Mouse (Mus musculus): ENCODE data around the gene Ntrk3. TPM values are rescaled to one million over a fixed set of nuclear protein-coding genes. Genes with fewer than 3 reads are reported as not detected.

The Ntrk3 gene
- total RNA-seq, 2 experiments from 2014 or later, result 226 to 238 TPM

DNA sequence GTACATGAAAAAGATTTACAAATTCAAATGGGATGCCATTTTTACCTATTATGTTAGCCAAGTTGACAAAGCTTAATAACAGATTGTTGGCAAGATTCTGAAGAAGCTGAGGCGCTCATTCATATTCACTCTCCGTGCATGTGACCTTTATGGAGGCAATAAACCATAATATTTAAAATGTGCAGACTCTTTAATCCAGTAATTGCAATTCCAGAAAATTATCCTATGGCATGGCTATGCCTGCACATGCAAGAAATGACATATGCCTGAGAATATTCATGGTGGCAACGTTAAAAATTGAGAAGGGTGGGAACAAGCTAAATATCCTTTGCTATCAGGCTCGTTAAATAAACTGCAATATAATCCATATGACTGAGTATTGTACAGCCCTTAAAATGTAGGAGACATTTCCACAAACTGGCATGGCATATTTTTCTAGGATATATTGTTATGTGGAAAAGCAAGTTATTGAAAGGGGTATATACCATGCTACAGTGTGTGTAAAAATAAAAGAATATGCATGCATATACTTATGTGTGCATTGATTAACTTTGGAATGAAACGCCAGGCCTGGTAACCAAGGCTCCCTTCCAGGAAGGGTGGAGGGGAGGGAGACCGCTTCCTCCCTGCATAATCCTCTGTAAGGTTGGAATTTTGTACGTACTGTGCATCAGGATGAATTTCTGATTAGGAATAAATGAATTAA, 16.1 kb upstream of the Ntrk3 start:
- no peak for TF ChIP-seq CTCF (conservative IDR thresholded peaks at IDR 0.05)
- Histone ChIP-seq H3K4me3 (no peak overlapping the region), H3K27ac (peak overlapping the region; percentile 49; the same call in 1 of the 2 replicates)
- no peak for DNase-seq (ENCODE audit: low spot score in 2 of 2)

DNA sequence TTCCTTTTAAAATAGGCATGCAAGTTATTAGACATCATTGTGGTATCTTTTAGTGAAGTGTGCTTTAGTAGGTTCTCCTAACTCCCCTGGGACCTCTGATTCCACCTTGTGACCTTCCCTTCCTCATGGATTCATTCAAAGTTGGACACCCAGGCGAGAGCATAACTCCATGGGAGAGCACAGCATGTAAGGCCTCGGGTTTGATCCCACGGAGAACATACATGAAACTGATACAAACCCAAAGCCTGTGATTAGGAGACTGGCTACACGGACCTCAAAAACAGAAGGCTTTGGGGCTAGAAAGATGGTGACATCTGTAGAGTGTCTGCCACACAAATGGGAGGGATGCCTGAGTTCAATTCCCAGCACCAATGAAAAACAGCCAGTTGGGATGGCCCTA, 15.1 kb upstream of the Ntrk3 start:
- no peak for TF ChIP-seq CTCF (conservative IDR thresholded peaks at IDR 0.05)
- no peak overlapping the region for H3K4me3 ChIP-seq
- H3K27ac ChIP-seq, result no peak overlapping the region
- DNase-seq (ENCODE audit: low spot score in 2 of 2), result no peak

DNA sequence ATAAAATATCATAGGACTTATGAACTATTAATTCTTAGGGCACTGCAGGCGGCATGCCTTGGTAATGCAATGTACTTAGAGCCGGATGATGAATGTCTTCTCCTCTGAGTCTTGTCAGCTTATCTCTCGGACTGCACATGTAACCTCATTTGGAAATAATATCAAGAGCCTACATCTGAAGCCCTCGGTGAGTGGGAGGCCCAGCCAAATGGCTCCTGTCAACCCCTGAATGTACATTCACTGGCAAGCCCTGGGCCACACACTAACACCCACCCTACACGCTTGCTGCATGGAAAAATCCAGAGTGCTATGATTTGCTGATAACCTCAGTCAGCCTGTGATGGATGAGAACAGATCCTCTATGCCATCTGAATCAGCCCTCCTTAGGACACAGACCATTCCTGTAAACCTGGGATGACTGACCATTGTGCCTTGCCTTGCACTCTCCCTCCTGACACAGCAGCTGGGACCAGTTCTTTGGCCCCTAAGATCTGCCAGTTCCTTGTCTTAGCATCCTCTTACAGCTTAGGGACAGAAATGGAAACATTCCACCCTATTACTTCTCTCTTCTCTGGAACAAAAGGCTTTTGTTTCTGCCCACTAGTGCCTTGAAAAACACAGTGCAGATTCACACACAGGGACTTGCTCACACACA, 6.0 kb upstream of the Ntrk3 start:
- no peak for DNase-seq (ENCODE audit: low spot score in 2 of 2)
- TF ChIP-seq CTCF (conservative IDR thresholded peaks at IDR 0.05), result no peak
- Histone ChIP-seq H3K4me3 (no peak overlapping the region), H3K27ac (no peak overlapping the region)

DNA sequence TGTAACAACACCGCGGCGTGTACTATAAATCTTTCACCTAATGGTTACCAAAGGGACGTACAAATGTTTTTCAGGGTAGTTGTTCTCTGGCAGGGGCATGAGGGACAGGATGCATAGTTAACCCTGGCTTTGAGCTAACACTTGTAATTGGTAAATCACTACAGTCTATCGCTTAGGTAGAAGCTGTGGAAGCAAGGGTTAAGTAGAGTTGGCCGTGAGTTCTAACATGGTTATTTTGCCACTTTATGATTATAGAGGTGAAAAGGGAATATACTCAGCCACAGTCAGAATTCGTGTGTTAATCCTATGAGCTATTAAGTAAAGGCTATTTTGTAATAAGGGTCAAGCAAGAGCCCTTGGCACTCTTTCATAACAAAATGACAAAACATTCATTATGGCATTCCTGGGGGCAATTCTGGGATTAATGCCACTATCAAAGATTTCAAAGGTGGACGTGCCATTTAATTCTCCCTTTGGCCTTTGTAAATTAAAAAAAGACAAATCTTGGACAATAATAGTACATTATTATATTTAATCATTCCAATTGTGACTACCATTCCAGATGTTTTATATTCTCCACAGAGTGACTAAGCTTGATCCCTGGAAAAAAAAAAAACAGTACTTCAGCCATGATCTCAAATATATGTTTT, 1.7 kb upstream of the Ntrk3 start:
- no peak overlapping the region for H3K27ac ChIP-seq
- H3K4me3 ChIP-seq, result no peak overlapping the region
- DNase-seq (ENCODE audit: low spot score in 2 of 2), result no peak
- no peak for TF ChIP-seq CTCF (conservative IDR thresholded peaks at IDR 0.05)

- no peak for TF ChIP-seq CTCF (conservative IDR thresholded peaks at IDR 0.05)
- no peak overlapping the region for H3K27ac ChIP-seq
- H3K4me3 ChIP-seq, result no peak overlapping the region
- DNase-seq (ENCODE audit: low spot score in 2 of 2), result no peak
Measured at GRCm38 (mm10) chr7:78737196-78737595, 616 bp downstream of the Ntrk3 start.

DNA sequence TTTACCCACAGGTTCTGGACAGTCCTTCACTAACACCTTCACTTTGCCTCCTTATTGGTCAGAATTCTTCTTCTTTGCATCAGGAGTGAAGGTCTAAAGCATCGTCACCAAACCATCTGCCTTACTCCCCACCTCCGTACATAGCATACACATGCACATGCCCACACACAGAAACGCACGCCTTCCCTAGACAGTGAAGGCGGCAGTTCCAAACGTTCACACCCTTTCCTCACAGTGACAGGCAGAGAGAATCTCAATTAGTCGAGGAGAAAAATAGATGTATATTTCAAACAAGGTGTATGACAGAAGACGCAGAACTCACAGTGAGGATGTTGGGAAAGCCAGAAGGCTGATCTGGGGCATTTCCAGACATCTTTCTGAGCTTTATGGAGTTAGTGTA, 6.4 kb downstream of the Ntrk3 start:
- DNase-seq (ENCODE audit: low spot score in 2 of 2), result peak in 1 of 2 experiments; percentile 41
- TF ChIP-seq CTCF (conservative IDR thresholded peaks at IDR 0.05), result no peak
- Histone ChIP-seq H3K27ac (no peak overlapping the region), H3K4me3 (no peak overlapping the region)

DNA sequence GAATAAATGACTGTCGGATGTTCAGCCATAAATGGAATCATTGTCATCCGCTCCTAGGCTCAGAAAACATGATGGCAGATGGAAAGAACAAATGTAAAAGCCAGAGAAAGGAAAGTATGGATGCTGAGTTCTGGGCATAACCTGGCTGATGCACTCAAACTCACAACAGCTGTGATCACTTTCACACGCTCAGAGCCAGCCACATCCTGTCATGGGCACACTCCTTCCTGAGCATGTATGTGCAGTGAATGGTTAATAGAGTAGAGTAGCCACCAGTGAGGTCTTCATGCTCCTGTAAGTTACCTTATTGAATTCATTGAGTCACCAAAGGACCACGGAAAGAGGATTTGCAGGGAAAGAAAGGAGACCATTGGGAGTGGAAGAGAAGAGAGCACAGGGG, 13.2 kb downstream of the Ntrk3 start:
- no peak overlapping the region for H3K4me3 ChIP-seq
- H3K27ac ChIP-seq, result no peak overlapping the region
- DNase-seq (ENCODE audit: low spot score in 2 of 2), result no peak
- TF ChIP-seq CTCF (conservative IDR thresholded peaks at IDR 0.05), result no peak

GRCm38 (mm10) chr7:78722051-78722450, 15.8 kb downstream of the Ntrk3 start:
- Histone ChIP-seq H3K4me3 (no peak overlapping the region), H3K27ac (no peak overlapping the region)
- no peak for TF ChIP-seq CTCF (conservative IDR thresholded peaks at IDR 0.05)
- DNase-seq (ENCODE audit: low spot score in 2 of 2), result peak; percentile 32 to 54

GRCm38 (mm10) chr7:78720989-78721816, 16.6 kb downstream of the Ntrk3 start:
- TF ChIP-seq CTCF (conservative IDR thresholded peaks at IDR 0.05), result no peak
- DNase-seq (ENCODE audit: low spot score in 2 of 2), result no peak
- no peak overlapping the region for H3K27ac ChIP-seq
- no peak overlapping the region for H3K4me3 ChIP-seq

- no peak for DNase-seq (ENCODE audit: low spot score in 2 of 2)
- Histone ChIP-seq H3K4me3 (no peak overlapping the region), H3K27ac (no peak overlapping the region)
- no peak for TF ChIP-seq CTCF (conservative IDR thresholded peaks at IDR 0.05)
Measured at GRCm38 (mm10) chr7:78719795-78720460, 17.9 kb downstream of the Ntrk3 start.

DNA sequence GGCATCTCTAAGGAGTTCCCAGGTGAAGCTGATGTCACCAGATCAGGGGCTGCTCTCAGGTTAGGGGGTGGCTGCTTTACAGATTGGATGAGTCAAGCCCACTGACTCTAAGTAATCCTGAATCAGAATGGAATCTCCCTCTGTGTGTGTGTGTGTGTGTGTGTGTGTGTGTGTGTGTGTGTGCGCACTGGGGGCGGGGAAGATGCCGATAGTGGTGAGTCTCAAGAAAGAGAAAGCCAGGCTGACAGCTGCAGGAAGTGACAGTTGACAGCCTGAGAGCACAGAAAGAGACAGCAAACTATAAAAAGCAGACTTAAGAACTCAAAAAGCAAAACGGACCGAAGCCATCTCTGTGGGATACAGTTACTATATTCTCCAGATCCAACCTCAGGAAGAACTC, 18.7 kb downstream of the Ntrk3 start:
- TF ChIP-seq CTCF (conservative IDR thresholded peaks at IDR 0.05), result no peak
- peak overlapping the region; percentile 80; the same call in 1 of the 2 replicates for H3K27ac ChIP-seq
- H3K4me3 ChIP-seq, result no peak overlapping the region
- no peak for DNase-seq (ENCODE audit: low spot score in 2 of 2)

- H3K27ac ChIP-seq, result peak overlapping the region; percentile 80
- DNase-seq (ENCODE audit: low spot score in 2 of 2), result peak; percentile 68 to 84
- H3K4me3 ChIP-seq, result no peak overlapping the region
- TF ChIP-seq CTCF (conservative IDR thresholded peaks at IDR 0.05), result no peak
Measured at GRCm38 (mm10) chr7:78718191-78718609, 19.6 kb downstream of the Ntrk3 start.

Data from layer of hippocampus, adult 2 months (tissue).